Mouse (Mus musculus): ENCODE data around the gene Vamp8. TPM values are rescaled to one million over a fixed set of nuclear protein-coding genes. Genes with fewer than 3 reads are reported as not detected.

Gene Vamp8
- polyA plus RNA-seq, 1 experiment = 25.6 TPM

- no peaks in the 10 kb centered on the region for H3K9me3 ChIP-seq (replicated peaks; ENCODE audit: control insufficient read depth, insufficient read depth, low read length, poor library complexity, severe bottlenecking)
- H3K36me3 ChIP-seq (ENCODE audit: control insufficient read depth, insufficient read depth, low read length, poor library complexity, severe bottlenecking) = peaks cover 54% of the 10 kb centered on the region
- no peaks in the 10 kb centered on the region for H3K27me3 ChIP-seq (ENCODE audit: control insufficient read depth, insufficient read depth, low read length, poor library complexity, severe bottlenecking)
- no peak overlapping the region for H3K4me3 ChIP-seq (ENCODE audit: low read depth, low read length)
- no peak for TF ChIP-seq POLR2A (IDR thresholded peaks at IDR 0.05; ENCODE audit: insufficient read depth, low read length)
- no peak for TF ChIP-seq EP300 (IDR thresholded peaks at IDR 0.05; ENCODE audit: insufficient read depth, low read depth, low read length)
- no peak for TF ChIP-seq CTCF (IDR thresholded peaks at IDR 0.05; ENCODE audit: low read depth, low read length)
- no peak overlapping the region for H3K9ac ChIP-seq (ENCODE audit: low read depth, poor library complexity, severe bottlenecking)
- peak overlapping the region; percentile 44; the same call in 1 of the 2 replicates for H3K27ac ChIP-seq (ENCODE audit: insufficient read depth, low read length)
- H3K4me1 ChIP-seq (ENCODE audit: control insufficient read depth, insufficient read depth, low read length) = no peaks in the 10 kb centered on the region
Measured at GRCm38 (mm10) chr6:72430989-72431921, 40.8 kb upstream of the Vamp8 start.

GRCm38 (mm10) chr6:72429061-72429842, 38.7 kb upstream of the Vamp8 start:
- H3K36me3 ChIP-seq (ENCODE audit: control insufficient read depth, insufficient read depth, low read length, poor library complexity, severe bottlenecking) = peaks cover 45% of the 10 kb centered on the region
- no peaks in the 10 kb centered on the region for H3K27me3 ChIP-seq (ENCODE audit: control insufficient read depth, insufficient read depth, low read length, poor library complexity, severe bottlenecking)
- no peak overlapping the region for H3K9ac ChIP-seq (ENCODE audit: low read depth, poor library complexity, severe bottlenecking)
- peak overlapping the region; percentile 40; the same call in 1 of the 2 replicates for H3K27ac ChIP-seq (ENCODE audit: insufficient read depth, low read length)
- H3K4me3 ChIP-seq (ENCODE audit: low read depth, low read length) = no peak overlapping the region
- H3K9me3 ChIP-seq (replicated peaks; ENCODE audit: control insufficient read depth, insufficient read depth, low read length, poor library complexity, severe bottlenecking) = no peaks in the 10 kb centered on the region; the same call in 1 of the 2 replicates
- no peaks in the 10 kb centered on the region for H3K4me1 ChIP-seq (ENCODE audit: control insufficient read depth, insufficient read depth, low read length)
- TF ChIP-seq POLR2A (IDR thresholded peaks at IDR 0.05; ENCODE audit: insufficient read depth, low read length) (no peak), EP300 (IDR thresholded peaks at IDR 0.05; ENCODE audit: insufficient read depth, low read depth, low read length) (no peak), CTCF (IDR thresholded peaks at IDR 0.05; ENCODE audit: low read depth, low read length) (no peak)

- Histone ChIP-seq H3K4me1 (ENCODE audit: control insufficient read depth, insufficient read depth, low read length) (no peaks in the 10 kb centered on the region), H3K27me3 (ENCODE audit: control insufficient read depth, insufficient read depth, low read length, poor library complexity, severe bottlenecking) (no peaks in the 10 kb centered on the region), H3K36me3 (ENCODE audit: control insufficient read depth, insufficient read depth, low read length, poor library complexity, severe bottlenecking) (peaks cover 41% of the 10 kb centered on the region), H3K27ac (ENCODE audit: insufficient read depth, low read length) (no peak overlapping the region), H3K9ac (ENCODE audit: low read depth, poor library complexity, severe bottlenecking) (no peak overlapping the region), H3K9me3 (replicated peaks; ENCODE audit: control insufficient read depth, insufficient read depth, low read length, poor library complexity, severe bottlenecking) (no peaks in the 10 kb centered on the region; the same call in 1 of the 2 replicates), H3K4me3 (ENCODE audit: low read depth, low read length) (no peak overlapping the region)
- TF ChIP-seq CTCF (IDR thresholded peaks at IDR 0.05; ENCODE audit: low read depth, low read length) (peak; percentile 82), EP300 (IDR thresholded peaks at IDR 0.05; ENCODE audit: insufficient read depth, low read depth, low read length) (no peak), POLR2A (IDR thresholded peaks at IDR 0.05; ENCODE audit: insufficient read depth, low read length) (no peak)
Measured at GRCm38 (mm10) chr6:72428036-72428435, 37.5 kb upstream of the Vamp8 start.

- H3K9ac ChIP-seq (ENCODE audit: low read depth, poor library complexity, severe bottlenecking) = no peak overlapping the region
- no peak overlapping the region for H3K27ac ChIP-seq (ENCODE audit: insufficient read depth, low read length)
- H3K27me3 ChIP-seq (ENCODE audit: control insufficient read depth, insufficient read depth, low read length, poor library complexity, severe bottlenecking) = no peaks in the 10 kb centered on the region
- TF ChIP-seq CTCF (IDR thresholded peaks at IDR 0.05; ENCODE audit: low read depth, low read length) (no peak), POLR2A (IDR thresholded peaks at IDR 0.05; ENCODE audit: insufficient read depth, low read length) (no peak), EP300 (IDR thresholded peaks at IDR 0.05; ENCODE audit: insufficient read depth, low read depth, low read length) (no peak)
- H3K4me1 ChIP-seq (ENCODE audit: control insufficient read depth, insufficient read depth, low read length) = no peaks in the 10 kb centered on the region
- H3K4me3 ChIP-seq (ENCODE audit: low read depth, low read length) = no peak overlapping the region
- peaks cover 26% of the 10 kb centered on the region for H3K36me3 ChIP-seq (ENCODE audit: control insufficient read depth, insufficient read depth, low read length, poor library complexity, severe bottlenecking)
- H3K9me3 ChIP-seq (replicated peaks; ENCODE audit: control insufficient read depth, insufficient read depth, low read length, poor library complexity, severe bottlenecking) = no peaks in the 10 kb centered on the region; the same call in 1 of the 2 replicates
Measured at GRCm38 (mm10) chr6:72425646-72426045, 35.1 kb upstream of the Vamp8 start.

- H3K9ac ChIP-seq (ENCODE audit: low read depth, poor library complexity, severe bottlenecking) = no peak overlapping the region
- no peaks in the 10 kb centered on the region; the same call in 1 of the 2 replicates for H3K9me3 ChIP-seq (replicated peaks; ENCODE audit: control insufficient read depth, insufficient read depth, low read length, poor library complexity, severe bottlenecking)
- H3K27ac ChIP-seq (ENCODE audit: insufficient read depth, low read length) = no peak overlapping the region
- no peaks in the 10 kb centered on the region for H3K4me1 ChIP-seq (ENCODE audit: control insufficient read depth, insufficient read depth, low read length)
- no peak overlapping the region for H3K4me3 ChIP-seq (ENCODE audit: low read depth, low read length)
- H3K36me3 ChIP-seq (ENCODE audit: control insufficient read depth, insufficient read depth, low read length, poor library complexity, severe bottlenecking) = peaks cover 15% of the 10 kb centered on the region
- no peak for TF ChIP-seq EP300 (IDR thresholded peaks at IDR 0.05; ENCODE audit: insufficient read depth, low read depth, low read length)
- TF ChIP-seq POLR2A (IDR thresholded peaks at IDR 0.05; ENCODE audit: insufficient read depth, low read length) = no peak
- no peaks in the 10 kb centered on the region for H3K27me3 ChIP-seq (ENCODE audit: control insufficient read depth, insufficient read depth, low read length, poor library complexity, severe bottlenecking)
Measured at GRCm38 (mm10) chr6:72420901-72421300, 30.4 kb upstream of the Vamp8 start.

All from ES-Bruce4 (cell line).